Mouse (Mus musculus) MEL (cell line): ENCODE results near the gene Cntnap2. TPM values are rescaled to one million over a fixed set of nuclear protein-coding genes. Genes with fewer than 3 reads are reported as not detected.

Experiments used
- DNase-seq: peaks from one replicate; pipeline ENCODE4 v3.0.0; 2011; ENCODE audit warnings: low read depth, low spot score
- H3K27ac ChIP-seq: 2 replicates; pipeline ENCODE4 v1.5.1; 2012; ENCODE audit warnings: low read depth, mild to moderate bottlenecking, control low read depth, low read length, moderate library complexity; ENCODE audit not compliant: control insufficient read depth
- H3K27me3 ChIP-seq, 2 experiments: fragments of 150-350 bp in 1 of 2; sonication (generic) in 1 of 2; 2 replicates each; pipeline ENCODE4 v1.6.1; 2012; ENCODE audit warnings: low read length in 2 of 2, mild to moderate bottlenecking in 2 of 2, improper control_type of control experiment in 1 of 2, moderate library complexity in 1 of 2; ENCODE audit not compliant: insufficient read depth in 2 of 2, control insufficient read depth in 1 of 2
- H3K36me3 ChIP-seq, 2 experiments: 2 replicates each; pipeline ENCODE4 v1.6.1; 2012 to 2014; ENCODE audit warnings: low read length in 2 of 2, improper control_type of control experiment in 1 of 2, inconsistent platforms in 1 of 2, mild to moderate bottlenecking in 1 of 2; ENCODE audit not compliant: insufficient read depth in 2 of 2, control insufficient read depth in 1 of 2
- H3K4me1 ChIP-seq, 2 experiments: fragments of 150-350 bp in 1 of 2; sonication (generic) in 1 of 2; 2 replicates each; pipeline ENCODE4 v1.6.1; 2012; ENCODE audit warnings: low read length in 2 of 2, improper control_type of control experiment in 1 of 2, mild to moderate bottlenecking in 1 of 2; ENCODE audit not compliant: insufficient read depth in 2 of 2, control insufficient read depth in 1 of 2
- H3K4me3 ChIP-seq, 2 experiments: fragments of 150-350 bp in 1 of 2; sonication (generic) in 1 of 2; 2 replicates each; pipeline ENCODE4 v1.5.1; 2012; ENCODE audit warnings: low read depth in 2 of 2, low read length in 2 of 2, mild to moderate bottlenecking in 2 of 2, moderate library complexity in 2 of 2, control low read depth in 1 of 2, improper control_type of control experiment in 1 of 2; ENCODE audit not compliant: control insufficient read depth in 1 of 2, insufficient read depth in 1 of 2
- H3K79me2 ChIP-seq: 2 replicates; pipeline ENCODE4 v1.6.1; 2012; ENCODE audit warnings: mild to moderate bottlenecking, low read length, moderate library complexity; ENCODE audit not compliant: control insufficient read depth, poor library complexity, insufficient read depth
- H3K9ac ChIP-seq: 2 replicates; pipeline ENCODE4 v1.6.1; 2012; ENCODE audit warnings: low read depth, mild to moderate bottlenecking, control low read depth, low read length, moderate library complexity; ENCODE audit not compliant: control insufficient read depth, poor library complexity, severe bottlenecking
- H3K9me3 ChIP-seq: fragments of 150-350 bp; sonication (generic); replicated peaks from 2 replicates; pipeline ENCODE4 v1.6.1; 2012; ENCODE audit warnings: mild to moderate bottlenecking, low read length, improper control_type of control experiment, moderate library complexity; ENCODE audit not compliant: insufficient read depth
- BHLHE40 ChIP-seq: IDR thresholded peaks from 2 replicates; pipeline ENCODE4 v1.6.1; 2012; ENCODE audit warnings: low read depth, mild to moderate bottlenecking, inconsistent platforms, low read length, improper control_type of control experiment, borderline replicate concordance
- CTCF ChIP-seq, 3 experiments: IDR thresholded peaks in 2 of 3; conservative IDR thresholded peaks in 1 of 3; 2 replicates each; pipeline ENCODE4 v1.5.1; 2011 to 2012; ENCODE audit warnings: low read length in 3 of 3, low read depth in 2 of 3, mild to moderate bottlenecking in 2 of 3, improper control_type of control experiment in 1 of 3, inconsistent platforms in 1 of 3, mixed read lengths in 1 of 3, moderate library complexity in 1 of 3; ENCODE audit not compliant: control insufficient read depth in 1 of 3, insufficient read depth in 1 of 3, poor library complexity in 1 of 3, severe bottlenecking in 1 of 3
- ELF1 ChIP-seq: IDR thresholded peaks from 2 replicates; pipeline ENCODE4 v1.6.1; 2014; ENCODE audit warnings: low read depth, mild to moderate bottlenecking, inconsistent platforms, low read length, improper control_type of control experiment, moderate library complexity
- EP300 ChIP-seq, 2 experiments: IDR thresholded peaks; 2 replicates each; pipeline ENCODE4 v1.6.1; 2011; ENCODE audit warnings: improper control_type of control experiment in 2 of 2, low read length in 2 of 2, low read depth in 1 of 2, mild to moderate bottlenecking in 1 of 2
- GABPA ChIP-seq: IDR thresholded peaks from 2 replicates; pipeline ENCODE4 v1.6.1; 2012; ENCODE audit warnings: low read depth, mild to moderate bottlenecking, inconsistent platforms, low read length, improper control_type of control experiment, moderate library complexity
- GATA1 ChIP-seq: IDR thresholded peaks from 2 replicates; pipeline ENCODE4 v1.6.1; 2011; ENCODE audit warnings: low read depth, low read length, improper control_type of control experiment
- HCFC1 ChIP-seq: IDR thresholded peaks from 2 replicates; pipeline ENCODE4 v1.6.1; 2012; ENCODE audit warnings: low read depth, mild to moderate bottlenecking, inconsistent platforms, low read length, improper control_type of control experiment, moderate library complexity
- JUND ChIP-seq: IDR thresholded peaks from 2 replicates; pipeline ENCODE4 v1.6.1; 2011; ENCODE audit warnings: low read depth, mild to moderate bottlenecking, improper control_type of control experiment, low read length
- MAFK ChIP-seq: IDR thresholded peaks from 2 replicates; pipeline ENCODE4 v1.6.1; 2011; ENCODE audit warnings: low read depth, mild to moderate bottlenecking, low read length, improper control_type of control experiment, borderline replicate concordance
- MAZ ChIP-seq: IDR thresholded peaks from 2 replicates; pipeline ENCODE4 v1.6.1; 2012; ENCODE audit warnings: low read depth, mild to moderate bottlenecking, inconsistent platforms, low read length, improper control_type of control experiment
- MEF2A ChIP-seq: IDR thresholded peaks from 2 replicates; pipeline ENCODE4 v1.6.1; 2014; ENCODE audit warnings: low read depth, mild to moderate bottlenecking, inconsistent platforms, low read length, improper control_type of control experiment; ENCODE audit not compliant: poor library complexity, insufficient replicate concordance, severe bottlenecking; ENCODE audit errors: extremely low read depth
- MXI1 ChIP-seq: IDR thresholded peaks from 2 replicates; pipeline ENCODE4 v1.6.1; 2011; ENCODE audit warnings: mild to moderate bottlenecking, low read depth, low read length, improper control_type of control experiment
- MYC ChIP-seq: IDR thresholded peaks from 2 replicates; pipeline ENCODE4 v1.6.1; 2011; ENCODE audit warnings: low read depth, mild to moderate bottlenecking, low read length, improper control_type of control experiment, moderate library complexity
- NELFE ChIP-seq: IDR thresholded peaks from 2 replicates; pipeline ENCODE4 v1.6.1; 2011; ENCODE audit warnings: low read depth, low read length, improper control_type of control experiment
- NRF1 ChIP-seq: IDR thresholded peaks from 2 replicates; pipeline ENCODE4 v1.6.1; 2014; ENCODE audit warnings: low read depth, mild to moderate bottlenecking, inconsistent platforms, low read length, improper control_type of control experiment, moderate library complexity; ENCODE audit not compliant: poor library complexity, insufficient read depth, severe bottlenecking
- POLR2A ChIP-seq, 2 experiments: IDR thresholded peaks; 2 replicates each; pipeline ENCODE4 v1.6.1; 2011 to 2012; ENCODE audit warnings: low read length in 2 of 2, mild to moderate bottlenecking in 2 of 2, control low read depth in 1 of 2, improper control_type of control experiment in 1 of 2, low read depth in 1 of 2, moderate library complexity in 1 of 2; ENCODE audit not compliant: control insufficient read depth in 1 of 2, insufficient read depth in 1 of 2, poor library complexity in 1 of 2
- RAD21 ChIP-seq: IDR thresholded peaks from 2 replicates; pipeline ENCODE4 v1.6.1; 2011; ENCODE audit warnings: mild to moderate bottlenecking, low read depth, low read length, improper control_type of control experiment
- SMC3 ChIP-seq: IDR thresholded peaks from 2 replicates; pipeline ENCODE4 v1.6.1; 2011; ENCODE audit warnings: low read depth, low read length, improper control_type of control experiment
- TCF12 ChIP-seq: IDR thresholded peaks from 2 replicates; pipeline ENCODE4 v1.6.1; 2014; ENCODE audit warnings: low read depth, mild to moderate bottlenecking, inconsistent platforms, low read length, improper control_type of control experiment, moderate library complexity
- USF2 ChIP-seq, 2 experiments: IDR thresholded peaks; 2 replicates each; pipeline ENCODE4 v1.6.1; 2011 to 2012; ENCODE audit warnings: improper control_type of control experiment in 2 of 2, low read length in 2 of 2, borderline replicate concordance in 1 of 2, inconsistent platforms in 1 of 2, low read depth in 1 of 2, mild to moderate bottlenecking in 1 of 2; ENCODE audit not compliant: insufficient read depth in 1 of 2
- ZC3H11A ChIP-seq: IDR thresholded peaks from 2 replicates; pipeline ENCODE4 v1.6.1; 2012; ENCODE audit warnings: low read depth, mild to moderate bottlenecking, inconsistent platforms, low read length, improper control_type of control experiment
- ZKSCAN1 ChIP-seq: IDR thresholded peaks from 2 replicates; pipeline ENCODE4 v1.6.1; 2012; ENCODE audit warnings: low read depth, mild to moderate bottlenecking, inconsistent platforms, low read length, improper control_type of control experiment, moderate library complexity
- ZNF384 ChIP-seq: IDR thresholded peaks from 2 replicates; pipeline ENCODE4 v1.6.1; 2012; ENCODE audit warnings: low read depth, mild to moderate bottlenecking, inconsistent platforms, low read length, improper control_type of control experiment
- polyA plus RNA-seq, 2 experiments: library from polyadenylated mRNA; stranded (reverse) in 1 of 2; unstranded in 1 of 2; fragments of >175 nt in 1 of 2; fragments of >200 nt in 1 of 2; gene quantifications; 2 replicates each; pipeline versions ENCODE4 v1.2.1 to v1.2.4; 2012; ENCODE audit warnings: low replicate concordance in 2 of 2, low read depth in 1 of 2; ENCODE audit not compliant: insufficient read length in 2 of 2, insufficient read depth in 1 of 2, missing spikeins in 1 of 2
- total RNA-seq: library from RNA; depleted of rRNA; stranded (reverse); fragments of 300-350 nt; gene quantifications from 2 replicates; pipeline ENCODE4 v1.2.3, GENCODE M21; 2012

Cntnap2 gene
- total and polyA plus RNA-seq, 3 experiments: 0.01 TPM; not detected in 2

GRCm38 (mm10) chr6:46472683-46473082 lies 1413.5 kb downstream of the Cntnap2 start:
- H3K36me3 ChIP-seq: no peaks in the 10 kb centered on the region
- H3K27ac ChIP-seq: no peak overlapping the region
- no peaks in the 10 kb centered on the region for H3K27me3 ChIP-seq
- no peak overlapping the region for H3K9ac ChIP-seq
- TF ChIP-seq ELF1 (no peak), MAFK (no peak), EP300 (IDR thresholded peaks at IDR 0.05; ENCODE audit: low read depth in 1 of 2, low read length in 2 of 2) (no peak), HCFC1 (no peak), NRF1 (no peak), MAZ (no peak), BHLHE40 (no peak), RAD21 (no peak), GABPA (no peak), MEF2A (no peak), NELFE (no peak)
- TF ChIP-seq, all 39 proteins: peak for 0
- Histone ChIP-seq H3K9me3 (no peaks in the 10 kb centered on the region), H3K4me3 (no peak overlapping the region), H3K79me2 (no peaks in the 10 kb centered on the region), H3K4me1 (no peaks in the 10 kb centered on the region)
- no peak for DNase-seq

- no peaks in the 10 kb centered on the region for H3K27me3 ChIP-seq
- H3K9me3 ChIP-seq: no peaks in the 10 kb centered on the region
- no peaks in the 10 kb centered on the region for H3K4me1 ChIP-seq
- H3K79me2 ChIP-seq: no peaks in the 10 kb centered on the region
- no peak for TF ChIP-seq BHLHE40
- no peak for TF ChIP-seq USF2 (IDR thresholded peaks at IDR 0.05; ENCODE audit: borderline replicate concordance in 1 of 2, insufficient read depth in 1 of 2, low read depth in 1 of 2, low read length in 2 of 2)
- TF ChIP-seq ZNF384: no peak
- no peak for TF ChIP-seq GABPA
- no peak for TF ChIP-seq SMC3
- TF ChIP-seq MYC: no peak
- no peak for TF ChIP-seq JUND
- no peak for TF ChIP-seq ZC3H11A
- no peak for TF ChIP-seq NRF1
- no peak for TF ChIP-seq CTCF (IDR thresholded peaks at IDR 0.05 in 2 of 3, conservative IDR thresholded peaks at IDR 0.05 in 1 of 3; ENCODE audit: control insufficient read depth in 1 of 3, insufficient read depth in 1 of 3, low read depth in 2 of 3, low read length in 3 of 3, poor library complexity in 1 of 3, severe bottlenecking in 1 of 3)
- TF ChIP-seq TCF12: no peak
- no peak for TF ChIP-seq MEF2A
- no peak for TF ChIP-seq POLR2A (IDR thresholded peaks at IDR 0.05; ENCODE audit: control insufficient read depth in 1 of 2, insufficient read depth in 1 of 2, low read depth in 1 of 2, low read length in 2 of 2, poor library complexity in 1 of 2)
- TF ChIP-seq HCFC1: no peak
- TF ChIP-seq MXI1: no peak
- no peak for TF ChIP-seq ZKSCAN1
- TF ChIP-seq GATA1: no peak
- H3K9ac ChIP-seq: no peak overlapping the region
- DNase-seq: no peak
- no peak overlapping the region for H3K27ac ChIP-seq
- H3K36me3 ChIP-seq: no peaks in the 10 kb centered on the region
- no peak overlapping the region for H3K4me3 ChIP-seq
Observed at GRCm38 (mm10) chr6:46484392-46484791, 1425.2 kb downstream of the Cntnap2 start.
